Mouse (Mus musculus) myocyte (in vitro differentiated cells): Measurements from ENCODE around the gene Lrp1.

Experiments used
- CEBPB ChIP-seq: IDR thresholded peaks from 2 replicates; pipeline ENCODE4 v1.6.1; 2011; ENCODE audit warnings: mild to moderate bottlenecking, moderate library complexity; ENCODE audit not compliant: poor library complexity, insufficient read depth, severe bottlenecking
- E2F4 ChIP-seq: IDR thresholded peaks from one replicate; pipeline ENCODE4 v1.6.1; 2011; ENCODE audit warnings: mild to moderate bottlenecking, control low read depth, moderate library complexity; ENCODE audit not compliant: insufficient read depth
- MAX ChIP-seq: IDR thresholded peaks from one replicate; pipeline ENCODE4 v1.6.1; 2011; ENCODE audit warnings: low read depth, mild to moderate bottlenecking, control low read depth
- POLR2A ChIP-seq: IDR thresholded peaks from one replicate; pipeline ENCODE4 v1.6.1; 2011; ENCODE audit warnings: low read depth, mild to moderate bottlenecking, control low read depth, moderate library complexity; ENCODE audit not compliant: insufficient read length
- POLR2AphosphoS2 ChIP-seq: IDR thresholded peaks from one replicate; pipeline ENCODE4 v1.6.1; 2011; ENCODE audit warnings: low read depth, control low read depth; ENCODE audit not compliant: insufficient read length
- REST ChIP-seq: IDR thresholded peaks from one replicate; pipeline ENCODE4 v1.6.1; 2011; ENCODE audit warnings: mild to moderate bottlenecking, control low read depth, moderate library complexity; ENCODE audit not compliant: insufficient read depth, insufficient read length
- SRF ChIP-seq: IDR thresholded peaks from one replicate; pipeline ENCODE4 v1.6.1; 2011; ENCODE audit warnings: low read depth; ENCODE audit not compliant: control insufficient read depth, insufficient read length
- TCF12 ChIP-seq: IDR thresholded peaks from one replicate; pipeline ENCODE4 v1.6.1; 2011; ENCODE audit warnings: mild to moderate bottlenecking, control low read depth; ENCODE audit not compliant: poor library complexity, insufficient read depth, severe bottlenecking
- USF1 ChIP-seq: IDR thresholded peaks from one replicate; pipeline ENCODE4 v1.6.1; 2011; ENCODE audit warnings: low read depth, mild to moderate bottlenecking, control low read depth, moderate library complexity

GRCm38 (mm10) chr10:127607059-127607458 is 13.9 kb downstream of the Lrp1 start:
- no peak for TF ChIP-seq E2F4
- no peak for TF ChIP-seq CEBPB
- no peak for TF ChIP-seq POLR2A
- TF ChIP-seq TCF12: no peak
- TF ChIP-seq REST: no peak
- no peak for TF ChIP-seq POLR2AphosphoS2
- no peak for TF ChIP-seq USF1
- TF ChIP-seq SRF: no peak
- TF ChIP-seq MAX: no peak
